Mouse (Mus musculus) left cerebral cortex, adult 9 months (tissue): ENCODE results near the gene Nup107.
"Not testable (repeated sequence)": the region's sequence is repeated elsewhere in the genome, so short reads cannot be mapped to it uniquely, and the experiment has no call there.

Experiments
- DNase-seq, 2 experiments: peaks; one replicate each; pipeline ENCODE4 v3.0.0; 2022; ENCODE audit warnings: low spot score in 2 of 2

Nup107 gene

GRCm38 (mm10) chr10:117718161-117719119, 74.1 kb downstream of the Nup107 start:
- DNase-seq = peak in 1 of 2 experiments; percentile 42

GRCm38 (mm10) chr10:117717583-117717982, 74.9 kb downstream of the Nup107 start:
- no peak for DNase-seq

GRCm38 (mm10) chr10:117716686-117717085, 75.8 kb downstream of the Nup107 start:
- DNase-seq = no peak

GRCm38 (mm10) chr10:117715654-117716053, 76.9 kb downstream of the Nup107 start:
- not testable (repeated sequence) for DNase-seq

- no peak for DNase-seq
These were observed 77.5 kb downstream of the Nup107 start for GRCm38 (mm10) chr10:117714928-117715500.

- DNase-seq = no peak
These were observed 78.4 kb downstream of the Nup107 start for GRCm38 (mm10) chr10:117714048-117714545.

GRCm38 (mm10) chr10:117713466-117713865, 79.0 kb downstream of the Nup107 start:
- DNase-seq = no peak

- no peak for DNase-seq
These were observed 79.6 kb downstream of the Nup107 start for GRCm38 (mm10) chr10:117712871-117713270.

- no peak for DNase-seq
These were observed 80.2 kb downstream of the Nup107 start for GRCm38 (mm10) chr10:117712191-117712754.

GRCm38 (mm10) chr10:117711408-117711807, 81.1 kb downstream of the Nup107 start:
- DNase-seq = no peak

GRCm38 (mm10) chr10:117710604-117711141, 81.8 kb downstream of the Nup107 start, which contains the start of gene Mdm2:
Gene Mdm2 (minus strand): TSS chr10:117710758.
- DNase-seq = peak; percentile 74 to 95

- DNase-seq = peak in 1 of 2 experiments; percentile 65
These were observed 82.4 kb downstream of the Nup107 start for GRCm38 (mm10) chr10:117709930-117710603.

- no peak for DNase-seq
These were observed 83.1 kb downstream of the Nup107 start for GRCm38 (mm10) chr10:117709326-117709830.

- DNase-seq = no peak
These were observed 83.6 kb downstream of the Nup107 start for GRCm38 (mm10) chr10:117708856-117709255.

- DNase-seq = no peak
These were observed 84.1 kb downstream of the Nup107 start for GRCm38 (mm10) chr10:117708376-117708775.

GRCm38 (mm10) chr10:117707114-117707838, 85.2 kb downstream of the Nup107 start:
- DNase-seq = no peak

GRCm38 (mm10) chr10:117706440-117706839, 86.1 kb downstream of the Nup107 start:
- no peak for DNase-seq

- no peak for DNase-seq
These were observed 86.7 kb downstream of the Nup107 start for GRCm38 (mm10) chr10:117705806-117706205.

- no peak for DNase-seq
These were observed 87.6 kb downstream of the Nup107 start for GRCm38 (mm10) chr10:117704964-117705335.

- not testable (repeated sequence) for DNase-seq
These were observed 88.1 kb downstream of the Nup107 start for GRCm38 (mm10) chr10:117704314-117704963.
